Mouse (Mus musculus): ENCODE results near the gene Zc3h12c. TPM values are rescaled to one million over a fixed set of nuclear protein-coding genes. Genes with fewer than 3 reads are reported as not detected.
"Not testable (repeated sequence)": the region's sequence is repeated elsewhere in the genome, so short reads cannot be mapped to it uniquely, and the experiment has no call there.

The Zc3h12c gene
- polyA plus RNA-seq, 1 experiment from 2014 or later = 4.7 TPM

- Histone ChIP-seq H3K4me3 (ENCODE audit: low read depth, low read length) (no peak overlapping the region), H3K36me3 (ENCODE audit: insufficient read depth) (peaks cover 78% of the 10 kb centered on the region), H3K4me1 (ENCODE audit: insufficient read depth) (no peaks in the 10 kb centered on the region), H3K9me3 (ENCODE audit: low read depth, low read length) (no peaks in the 10 kb centered on the region), H3K27me3 (ENCODE audit: insufficient read depth, low read length) (no peaks in the 10 kb centered on the region), H3K4me2 (no peak overlapping the region), H3K9ac (no peak overlapping the region), H3K27ac (ENCODE audit: low read depth) (no peak overlapping the region)
- TF ChIP-seq CTCF (IDR thresholded peaks at IDR 0.05; ENCODE audit: low read depth) = no peak
- 81% methylated on average over 1 of the region's 1 CpGs for WGBS
- no peak for ATAC-seq (ENCODE audit: insufficient read depth)
- no peak for DNase-seq
These were observed 90.7 kb downstream of the Zc3h12c start for GRCm38 (mm10) chr9:52077692-52078091.

DNA sequence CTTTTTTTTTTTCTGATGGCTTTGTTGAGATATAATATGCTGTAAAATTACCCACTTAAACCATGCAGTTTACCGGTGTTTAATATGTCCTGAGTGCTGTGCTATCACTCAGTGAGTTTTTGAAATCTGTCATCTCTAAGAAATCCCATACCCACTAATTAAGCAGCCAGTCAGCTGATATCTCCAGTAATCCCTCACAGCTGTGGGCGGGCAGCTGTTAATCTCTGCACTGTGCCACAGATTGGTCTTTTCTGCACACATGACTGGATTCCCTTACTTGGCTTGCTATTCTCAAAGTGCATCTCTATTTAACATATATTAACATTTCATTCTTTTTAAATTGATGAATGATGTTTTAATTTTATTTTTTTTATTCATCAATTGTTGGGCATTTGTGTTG lies 92.3 kb downstream of the Zc3h12c start:
- Histone ChIP-seq H3K9ac (no peak overlapping the region), H3K9me3 (ENCODE audit: low read depth, low read length) (no peaks in the 10 kb centered on the region), H3K4me2 (no peak overlapping the region), H3K36me3 (ENCODE audit: insufficient read depth) (peaks cover 75% of the 10 kb centered on the region), H3K4me1 (ENCODE audit: insufficient read depth) (no peaks in the 10 kb centered on the region), H3K4me3 (ENCODE audit: low read depth, low read length) (no peak overlapping the region), H3K27ac (ENCODE audit: low read depth) (no peak overlapping the region), H3K27me3 (ENCODE audit: insufficient read depth, low read length) (no peaks in the 10 kb centered on the region)
- TF ChIP-seq CTCF (IDR thresholded peaks at IDR 0.05; ENCODE audit: low read depth) = no peak
- no peak for ATAC-seq (ENCODE audit: insufficient read depth)
- no peak for DNase-seq
- WGBS = 82% methylated on average over 2 of the region's 2 CpGs

DNA sequence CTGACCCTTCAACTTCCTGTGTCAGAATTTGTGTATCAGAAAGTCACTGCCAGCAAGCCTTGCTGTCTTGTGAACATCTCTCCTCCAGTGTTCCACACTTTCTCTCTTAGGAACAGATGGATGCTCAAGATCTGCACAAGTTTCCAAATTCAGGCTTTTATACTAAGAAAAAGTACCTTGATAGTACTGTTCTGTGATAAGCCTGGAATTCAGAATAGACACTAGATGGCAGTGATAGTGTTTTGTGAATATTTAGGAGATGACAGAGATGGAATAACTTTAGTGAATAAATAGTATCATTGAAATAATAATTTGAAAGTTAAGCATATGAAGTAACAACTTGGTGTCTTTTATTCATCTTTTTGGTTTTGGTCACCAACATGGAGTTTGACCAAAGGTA lies 96.2 kb downstream of the Zc3h12c start:
- Histone ChIP-seq H3K27ac (ENCODE audit: low read depth) (no peak overlapping the region), H3K36me3 (ENCODE audit: insufficient read depth) (peaks cover 81% of the 10 kb centered on the region)

DNA sequence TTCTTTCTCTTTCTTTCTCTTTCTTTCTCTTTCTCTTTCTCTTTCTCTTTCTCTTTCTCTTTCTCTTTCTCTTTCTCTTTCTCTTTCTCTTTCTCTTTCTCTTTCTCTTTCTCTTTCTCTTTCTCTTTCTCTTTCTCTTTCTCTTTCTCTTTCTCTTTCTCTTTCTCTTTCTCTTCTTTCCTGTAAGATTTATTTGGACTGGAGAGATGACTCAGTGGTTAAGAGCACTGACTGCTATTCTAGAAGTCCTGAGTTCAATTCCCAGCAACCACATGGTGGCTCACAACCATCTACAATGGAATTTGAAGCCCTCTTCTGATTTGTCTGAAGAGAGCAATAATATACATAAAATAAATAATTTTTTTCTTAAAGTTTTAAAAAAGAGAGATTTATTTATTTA lies 97.0 kb downstream of the Zc3h12c start:
- not testable (repeated sequence) for H3K4me1 ChIP-seq (ENCODE audit: insufficient read depth); H3K9ac ChIP-seq; H3K27ac ChIP-seq (ENCODE audit: low read depth); H3K27me3 ChIP-seq (ENCODE audit: insufficient read depth, low read length); DNase-seq; H3K4me3 ChIP-seq (ENCODE audit: low read depth, low read length); ATAC-seq (ENCODE audit: insufficient read depth); H3K4me2 ChIP-seq; H3K9me3 ChIP-seq (ENCODE audit: low read depth, low read length)
- peaks cover 80% of the 10 kb centered on the region for H3K36me3 ChIP-seq (ENCODE audit: insufficient read depth)

More for the DNA sequence above, 96.2 kb downstream of the Zc3h12c start:
- Histone ChIP-seq H3K9me3 (ENCODE audit: low read depth, low read length) (no peaks in the 10 kb centered on the region), H3K27me3 (ENCODE audit: insufficient read depth, low read length) (no peaks in the 10 kb centered on the region), H3K4me1 (ENCODE audit: insufficient read depth) (no peaks in the 10 kb centered on the region), H3K4me3 (ENCODE audit: low read depth, low read length) (no peak overlapping the region), H3K4me2 (no peak overlapping the region), H3K9ac (no peak overlapping the region)
- ATAC-seq (ENCODE audit: insufficient read depth) (no peak), DNase-seq (no peak)
- no peak for TF ChIP-seq CTCF (IDR thresholded peaks at IDR 0.05; ENCODE audit: low read depth)

DNA sequence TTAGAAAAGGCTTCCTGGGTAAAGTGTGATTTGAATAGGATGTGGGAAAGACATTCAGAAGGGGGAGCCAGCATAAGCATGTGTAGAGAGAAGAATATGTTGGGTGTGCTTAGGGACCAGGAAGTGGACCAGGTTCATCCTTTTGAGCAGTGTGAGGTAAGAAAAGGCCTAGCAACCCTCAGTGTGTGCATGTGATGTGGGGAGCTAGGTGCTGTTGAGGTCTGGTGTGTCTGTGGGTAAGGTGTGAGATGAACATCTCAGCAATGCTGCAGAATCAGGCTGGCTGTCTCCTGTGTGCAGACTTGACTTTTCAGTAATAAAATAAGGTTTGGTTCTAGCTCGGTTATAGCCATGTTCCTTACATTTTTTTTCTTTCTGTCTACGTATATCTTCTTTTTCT lies 98.3 kb downstream of the Zc3h12c start:
- no peak for ATAC-seq (ENCODE audit: insufficient read depth)
- no peak for DNase-seq
- Histone ChIP-seq H3K4me2 (no peak overlapping the region), H3K36me3 (ENCODE audit: insufficient read depth) (peaks cover 80% of the 10 kb centered on the region), H3K4me1 (ENCODE audit: insufficient read depth) (no peaks in the 10 kb centered on the region), H3K27me3 (ENCODE audit: insufficient read depth, low read length) (no peaks in the 10 kb centered on the region), H3K9me3 (ENCODE audit: low read depth, low read length) (no peaks in the 10 kb centered on the region), H3K9ac (no peak overlapping the region), H3K27ac (ENCODE audit: low read depth) (no peak overlapping the region), H3K4me3 (ENCODE audit: low read depth, low read length) (no peak overlapping the region)
- WGBS = 94% methylated on average over 2 of the region's 2 CpGs
- no peak for TF ChIP-seq CTCF (IDR thresholded peaks at IDR 0.05; ENCODE audit: low read depth)

Small RNA genes lying within 50 kb of the gene (microRNA-seq; reads per million reads assigned to microRNA genes)
- gene Gm27686 (ENCODE audit: borderline number of aligned reads) (not detected), gene Mir6244 (ENCODE audit: borderline number of aligned reads) (not detected)

Other genes with a start within 250 kb of the Zc3h12c start
- 98.5 and 101 TPM in 2 replicates for gene Fdx1, start 205.0 kb downstream of the Zc3h12c start, polyA plus RNA-seq (2014; fragmentation: Nextera tagmentation; extraction: Ambion mirVana)
- gene Rdx, start 121.4 kb downstream of the Zc3h12c start, polyA plus RNA-seq (2014; fragmentation: Nextera tagmentation; extraction: Ambion mirVana) = 168 and 174 TPM in 2 replicates